Mouse (Mus musculus): Measurements from ENCODE around the gene Plcl2.
A peak's percentile ranks its signal among the peaks of the same experiment; 100 is the strongest.

DNA sequence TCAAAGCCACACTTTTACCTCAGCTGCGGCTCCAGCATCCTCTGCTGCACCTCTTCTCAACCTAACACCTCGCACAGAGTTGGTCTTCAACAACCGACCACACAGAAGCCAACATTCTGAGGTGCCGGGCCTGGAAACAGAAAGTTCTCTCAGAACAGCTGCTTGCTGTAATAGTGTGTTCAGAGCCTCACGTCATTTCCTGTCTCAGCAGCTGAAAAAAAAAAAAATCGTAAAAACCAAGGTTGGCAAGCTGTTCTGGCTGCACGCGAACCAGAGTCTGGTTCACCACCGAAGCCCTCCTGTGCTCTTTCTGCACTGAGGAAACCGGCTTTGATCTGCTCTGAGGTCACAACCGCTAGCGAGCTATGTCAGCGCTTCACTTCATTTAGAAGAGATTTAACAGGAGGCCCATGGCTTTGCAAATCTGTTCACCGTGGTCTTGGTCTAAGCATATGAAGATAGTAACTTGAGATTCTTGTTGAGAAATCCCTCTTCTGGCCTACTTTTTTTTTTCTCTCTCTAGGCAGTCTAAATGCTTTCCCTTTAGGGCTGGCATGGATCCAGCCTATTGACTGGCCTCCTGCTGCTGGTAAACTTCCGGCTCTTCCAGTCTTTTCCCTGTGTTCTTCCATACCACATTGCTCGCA is 38.6 kb upstream of the Plcl2 start:
- no peak for TF ChIP-seq CTCF (IDR thresholded peaks at IDR 0.05; ENCODE audit: borderline replicate concordance, control insufficient read depth, extremely low read depth, insufficient read depth, low read length, poor library complexity)
- 0 out of 2 replicates have a peak, but pooled peaks have one; percentile 59 for TF ChIP-seq POLR2A (IDR thresholded peaks at IDR 0.05; ENCODE audit: control insufficient read depth, extremely low read depth, insufficient read depth, low read length, poor library complexity)
